Mouse (Mus musculus) frontal cortex, adult 2 months (tissue): ENCODE measurements around the gene Cyba. TPM values are rescaled to one million over a fixed set of nuclear protein-coding genes. Genes with fewer than 3 reads are reported as not detected.

ENCODE experiments used
- polyA plus RNA-seq: library from polyadenylated mRNA; depleted of rRNA; stranded (reverse); fragments of >200 nt; gene quantifications from 2 replicates; pipeline ENCODE4 v1.2.3, GENCODE M21; 2012; rRNA removed

The Cyba gene
- polyA plus RNA-seq, 1 experiment, result 21.5 TPM

Other genes with a start within 250 kb of the Cyba start
- 26.0 and 36.1 TPM in 2 replicates for gene Zfpm1, start 150.8 kb downstream of the Cyba start, polyA plus RNA-seq
- gene Trhr2, start 72.2 kb downstream of the Cyba start, polyA plus RNA-seq, result 4.8 TPM in 2 replicates
- 35.1 and 36.1 TPM in 2 replicates for gene Zc3h18, start 56.3 kb downstream of the Cyba start, polyA plus RNA-seq
- gene Il17c, start 10.9 kb downstream of the Cyba start, polyA plus RNA-seq, result 0.46 and 1.0 TPM in 2 replicates
- 31.2 and 35.9 TPM in 2 replicates for gene Mvd, start 10.5 kb upstream of the Cyba start, polyA plus RNA-seq
- 0.22 and 0.57 TPM in 2 replicates for gene Snai3, start 27.8 kb upstream of the Cyba start, polyA plus RNA-seq
- gene Rnf166, start 43.1 kb upstream of the Cyba start, polyA plus RNA-seq, result 62.3 and 86.3 TPM in 2 replicates
- 40.2 and 51.2 TPM in 2 replicates for gene Ctu2, start 43.2 kb upstream of the Cyba start, polyA plus RNA-seq
- gene Piezo1, start 118.4 kb upstream of the Cyba start, polyA plus RNA-seq, result 7.4 and 9.1 TPM in 2 replicates
- gene Cdt1, start 135.1 kb upstream of the Cyba start, polyA plus RNA-seq, result 2.4 and 2.5 TPM in 2 replicates
- gene Aprt, start 144.0 kb upstream of the Cyba start, polyA plus RNA-seq, result 66.0 and 67.4 TPM in 2 replicates
- gene Galns, start 178.5 kb upstream of the Cyba start, polyA plus RNA-seq, result 9.4 and 9.5 TPM in 2 replicates
- 130 and 153 TPM in 2 replicates for gene Trappc2l, start 178.7 kb upstream of the Cyba start, polyA plus RNA-seq
- not detected in 2 replicates for gene Pabpn1l, start 189.8 kb upstream of the Cyba start, polyA plus RNA-seq